Mouse (Mus musculus) NIH3T3 (cell line): ENCODE data around the gene Gm21497.
"Not testable (repeated sequence)": the region's sequence is repeated elsewhere in the genome, so short reads cannot be mapped to it uniquely, and the experiment has no call there.

Experiments
- DNase-seq: peaks from one replicate; pipeline ENCODE4 v3.0.0-alpha.2; 2012; ENCODE audit warnings: low read depth

Gene Gm21497

GRCm38 (mm10) chrY:61646446-61646845, at the start of gene Gm21497:
Gene Gm21497, plus strand, starts transcription at chrY:61646746.
- not testable (repeated sequence) for DNase-seq
